Mouse (Mus musculus) forebrain, postnatal 0 days (tissue): ENCODE measurements at regions not wholly inside any gene's neighbourhood (a gene's known extent, or its start where the extent isn't known, plus 50 kb on each side); places are given as distances from the start of the nearest gene placed in this dataset.

Source experiments
- ATAC-seq: fragments of 200-750 bp; cut with Nextera tagmentation; 2 replicates; pipeline ENCODE4 v1.8.0; 2017; ENCODE audit warnings: mild to moderate bottlenecking, moderate library complexity
- DNase-seq: peaks from one replicate; pipeline ENCODE4 v3.0.0-alpha.2; 2015
- H3K27ac ChIP-seq: fragments of 300-500 bp; sonication (generic); 2 replicates; pipeline ENCODE4 v1.5.1; 2014; ENCODE audit warnings: low read depth, mild to moderate bottlenecking, antibody characterized with exemption, low read length, moderate library complexity, mixed read lengths
- H3K27me3 ChIP-seq: fragments of 300-500 bp; sonication (generic); 2 replicates; pipeline ENCODE4 v1.6.1; 2014; ENCODE audit warnings: mild to moderate bottlenecking, low read length, mixed read lengths; ENCODE audit not compliant: insufficient read depth
- H3K36me3 ChIP-seq: fragments of 300-500 bp; sonication (generic); 2 replicates; pipeline ENCODE4 v1.6.1; 2014; ENCODE audit warnings: mild to moderate bottlenecking, moderate library complexity; ENCODE audit not compliant: insufficient read depth
- H3K4me1 ChIP-seq: fragments of 300-500 bp; sonication (generic); 2 replicates; pipeline ENCODE4 v1.6.1; 2014; ENCODE audit warnings: antibody characterized with exemption; ENCODE audit not compliant: insufficient read depth
- H3K4me2 ChIP-seq: fragments of 300-500 bp; sonication (generic); 2 replicates; pipeline ENCODE4 v1.6.1; 2014; ENCODE audit warnings: low read depth, mild to moderate bottlenecking, moderate library complexity
- H3K4me3 ChIP-seq: fragments of 300-500 bp; sonication (generic); 2 replicates; pipeline ENCODE4 v1.5.1; 2014; ENCODE audit warnings: low read depth, low read length, mixed read lengths
- H3K9ac ChIP-seq: fragments of 300-500 bp; sonication (generic); 2 replicates; pipeline ENCODE4 v1.6.1; 2014; ENCODE audit warnings: mild to moderate bottlenecking
- H3K9me3 ChIP-seq: fragments of 300-500 bp; sonication (generic); 2 replicates; pipeline ENCODE4 v1.6.1; 2016; ENCODE audit warnings: low read length
- CTCF ChIP-seq: sonication (generic); IDR thresholded peaks from 2 replicates; pipeline ENCODE4 v1.5.1; 2016; ENCODE audit warnings: antibody characterized with exemption, control low read depth, low read depth
- WGBS: fragments of 180-500 bp; shearing (Covaris S2); extraction: QIAGEN DNeasy Blood & Tissue Kit; methylation state at CpG from one replicate; pipeline ENCODE4 v1.1.7; 2014; 5-methylcytosine and 5-hydroxymethylcytosine counted together

GRCm38 (mm10) chr4:95214026-95214425, 162.0 kb upstream of the Jun start:
- WGBS, result 99% methylated on average over 2 of the region's 2 CpGs
- no peak for TF ChIP-seq CTCF
- H3K4me1 ChIP-seq, result no peaks in the 10 kb centered on the region
- H3K4me2 ChIP-seq, result no peak overlapping the region
- H3K9me3 ChIP-seq, result no peaks in the 10 kb centered on the region
- H3K27ac ChIP-seq, result no peak overlapping the region
- no peak overlapping the region for H3K4me3 ChIP-seq
- H3K9ac ChIP-seq, result no peak overlapping the region
- no peaks in the 10 kb centered on the region for H3K27me3 ChIP-seq
- no peaks in the 10 kb centered on the region for H3K36me3 ChIP-seq
- ATAC-seq (no peak), DNase-seq (no peak)

- Histone ChIP-seq H3K9me3 (no peaks in the 10 kb centered on the region), H3K4me3 (no peak overlapping the region), H3K4me2 (no peak overlapping the region), H3K27ac (no peak overlapping the region), H3K27me3 (no peaks in the 10 kb centered on the region), H3K36me3 (no peaks in the 10 kb centered on the region), H3K4me1 (no peaks in the 10 kb centered on the region), H3K9ac (no peak overlapping the region)
- DNase-seq (no peak), ATAC-seq (no peak)
- 89% methylated on average over 7 of the region's 7 CpGs for WGBS
- no peak for TF ChIP-seq CTCF
These were observed 163.2 kb upstream of the Jun start for GRCm38 (mm10) chr4:95215187-95215586.

- WGBS, result 69% methylated on average over 1 of the region's 1 CpGs
- H3K4me1 ChIP-seq, result no peaks in the 10 kb centered on the region
These were observed 178.4 kb upstream of the Jun start for GRCm38 (mm10) chr4:95230461-95230860.

GRCm38 (mm10) chr4:95233034-95233433, 181.0 kb upstream of the Jun start:
- TF ChIP-seq CTCF, result no peak
- Histone ChIP-seq H3K27ac (no peak overlapping the region), H3K4me1 (no peaks in the 10 kb centered on the region), H3K27me3 (no peaks in the 10 kb centered on the region), H3K9me3 (no peaks in the 10 kb centered on the region), H3K4me3 (no peak overlapping the region), H3K36me3 (no peaks in the 10 kb centered on the region), H3K4me2 (no peak overlapping the region), H3K9ac (no peak overlapping the region)
- DNase-seq, result no peak
- no peak for ATAC-seq

More at GRCm38 (mm10) chr4:95230461-95230860, 178.4 kb upstream of the Jun start:
- no peaks in the 10 kb centered on the region for H3K9me3 ChIP-seq
- no peaks in the 10 kb centered on the region for H3K27me3 ChIP-seq
- H3K4me2 ChIP-seq, result no peak overlapping the region
- no peak overlapping the region for H3K27ac ChIP-seq
- no peak overlapping the region for H3K9ac ChIP-seq
- DNase-seq (no peak), ATAC-seq (no peak)
- H3K4me3 ChIP-seq, result no peak overlapping the region
- H3K36me3 ChIP-seq, result no peaks in the 10 kb centered on the region
- TF ChIP-seq CTCF, result no peak

GRCm38 (mm10) chr4:95234030-95234555, 182.1 kb upstream of the Jun start:
- Histone ChIP-seq H3K27ac (no peak overlapping the region), H3K27me3 (no peaks in the 10 kb centered on the region), H3K4me3 (no peak overlapping the region), H3K9me3 (no peaks in the 10 kb centered on the region), H3K36me3 (no peaks in the 10 kb centered on the region), H3K4me2 (no peak overlapping the region), H3K4me1 (no peaks in the 10 kb centered on the region), H3K9ac (no peak overlapping the region)
- ATAC-seq (no peak), DNase-seq (no peak)
- no peak for TF ChIP-seq CTCF
- 90% methylated on average over 2 of the region's 2 CpGs for WGBS

GRCm38 (mm10) chr4:95247977-95248376, 196.0 kb upstream of the Jun start:
- Histone ChIP-seq H3K9me3 (no peaks in the 10 kb centered on the region), H3K27me3 (no peaks in the 10 kb centered on the region), H3K4me3 (no peak overlapping the region), H3K4me1 (no peaks in the 10 kb centered on the region), H3K4me2 (no peak overlapping the region), H3K27ac (no peak overlapping the region), H3K9ac (no peak overlapping the region), H3K36me3 (no peaks in the 10 kb centered on the region)
- TF ChIP-seq CTCF, result no peak
- no peak for ATAC-seq
- DNase-seq, result no peak
- 72% methylated on average over 1 of the region's 1 CpGs for WGBS

GRCm38 (mm10) chr4:95249031-95249430, 197.0 kb upstream of the Jun start:
- ATAC-seq (no peak), DNase-seq (no peak)
- H3K36me3 ChIP-seq, result no peaks in the 10 kb centered on the region
- H3K4me3 ChIP-seq, result no peak overlapping the region
- H3K27me3 ChIP-seq, result no peaks in the 10 kb centered on the region
- H3K9me3 ChIP-seq, result no peaks in the 10 kb centered on the region
- TF ChIP-seq CTCF, result no peak
- H3K9ac ChIP-seq, result no peak overlapping the region
- H3K4me2 ChIP-seq, result no peak overlapping the region
- no peaks in the 10 kb centered on the region for H3K4me1 ChIP-seq
- 95% methylated on average over 4 of the region's 4 CpGs for WGBS
- no peak overlapping the region for H3K27ac ChIP-seq

- TF ChIP-seq CTCF, result no peak
- no peak for DNase-seq
These were observed 198.1 kb upstream of the Jun start for GRCm38 (mm10) chr4:95250083-95250482.

More at GRCm38 (mm10) chr4:95250083-95250482, 198.1 kb upstream of the Jun start:
- no peak overlapping the region for H3K9ac ChIP-seq
- no peak overlapping the region for H3K4me2 ChIP-seq
- H3K4me3 ChIP-seq, result no peak overlapping the region
- no peak overlapping the region for H3K27ac ChIP-seq
- WGBS, result 17% methylated on average over 1 of the region's 1 CpGs
- ATAC-seq, result no peak
- no peaks in the 10 kb centered on the region for H3K4me1 ChIP-seq
- H3K27me3 ChIP-seq, result no peaks in the 10 kb centered on the region
- no peaks in the 10 kb centered on the region for H3K9me3 ChIP-seq
- no peaks in the 10 kb centered on the region for H3K36me3 ChIP-seq
